Mouse (Mus musculus) right cerebral cortex, postnatal 36 days (tissue): Measurements from ENCODE around the gene Hfe2.
"Not testable (repeated sequence)": the region's sequence is repeated elsewhere in the genome, so short reads cannot be mapped to it uniquely, and the experiment has no call there.

Experiments used
- DNase-seq, 2 experiments: peaks; one replicate each; pipeline ENCODE4 v3.0.0; 2022; ENCODE audit warnings: low spot score in 2 of 2, mixed read lengths in 1 of 2

The Hfe2 gene

GRCm38 (mm10) chr3:96524914-96525313 lies at the start of gene Hfe2:
Gene Hfe2 (plus strand): TSS chr3:96525172.
- DNase-seq, result no peak

- no peak for DNase-seq
Measured at GRCm38 (mm10) chr3:96477084-96477483, 47.9 kb upstream of the Hfe2 start.

- DNase-seq, result no peak
Measured at GRCm38 (mm10) chr3:96477558-96477957, 47.4 kb upstream of the Hfe2 start.

GRCm38 (mm10) chr3:96479249-96479648 lies 45.7 kb upstream of the Hfe2 start:
- DNase-seq, result no peak

GRCm38 (mm10) chr3:96480684-96481270 lies 44.2 kb upstream of the Hfe2 start:
- DNase-seq, result no peak

GRCm38 (mm10) chr3:96481856-96482255 lies 43.1 kb upstream of the Hfe2 start:
- DNase-seq, result no peak

- no peak for DNase-seq
Measured at GRCm38 (mm10) chr3:96482451-96482850, 42.5 kb upstream of the Hfe2 start.

GRCm38 (mm10) chr3:96483044-96483443 lies 41.9 kb upstream of the Hfe2 start:
- not testable (repeated sequence) for DNase-seq

GRCm38 (mm10) chr3:96483946-96484345 lies 41.0 kb upstream of the Hfe2 start:
- DNase-seq, result no peak

GRCm38 (mm10) chr3:96484921-96485320 lies 40.1 kb upstream of the Hfe2 start:
- DNase-seq, result no peak

- no peak for DNase-seq
Measured at GRCm38 (mm10) chr3:96485361-96485760, 39.6 kb upstream of the Hfe2 start.

GRCm38 (mm10) chr3:96486064-96486827 lies 38.7 kb upstream of the Hfe2 start:
- not testable (repeated sequence) for DNase-seq

- DNase-seq, result not testable (repeated sequence)
Measured at GRCm38 (mm10) chr3:96486828-96487559, 38.0 kb upstream of the Hfe2 start.

GRCm38 (mm10) chr3:96487596-96488289 lies 37.2 kb upstream of the Hfe2 start:
- no peak for DNase-seq

- DNase-seq, result not testable (repeated sequence)
Measured at GRCm38 (mm10) chr3:96488290-96488906, 36.6 kb upstream of the Hfe2 start.

GRCm38 (mm10) chr3:96488907-96489629 lies 35.9 kb upstream of the Hfe2 start:
- not testable (repeated sequence) for DNase-seq

- DNase-seq, result not testable (repeated sequence)
Measured at GRCm38 (mm10) chr3:96489636-96490035, 35.3 kb upstream of the Hfe2 start.

GRCm38 (mm10) chr3:96494456-96494855 lies 30.5 kb upstream of the Hfe2 start:
- not testable (repeated sequence) for DNase-seq

GRCm38 (mm10) chr3:96494912-96495311 lies 30.1 kb upstream of the Hfe2 start:
- no peak for DNase-seq

- DNase-seq, result no peak
Measured at GRCm38 (mm10) chr3:96495490-96496210, 29.3 kb upstream of the Hfe2 start.
